Mouse (Mus musculus) E14TG2a.4 (cell line): ENCODE measurements at regions not wholly inside any gene's neighbourhood (a gene's known extent, or its start where the extent isn't known, plus 50 kb on each side); places are given as distances from the start of the nearest gene placed in this dataset.

Experiments used
- CTCF ChIP-seq: conservative IDR thresholded peaks from 2 replicates; pipeline ENCODE4 v1.5.1; 2014; ENCODE audit warnings: low read length
- NANOG ChIP-seq: IDR thresholded peaks from 2 replicates; pipeline ENCODE4 v1.6.1; 2014; ENCODE audit warnings: borderline replicate concordance, low read length, mixed read lengths
- POU5F1 ChIP-seq: IDR thresholded peaks from 2 replicates; pipeline ENCODE4 v1.6.1; 2014; ENCODE audit warnings: low read length, borderline replicate concordance

DNA sequence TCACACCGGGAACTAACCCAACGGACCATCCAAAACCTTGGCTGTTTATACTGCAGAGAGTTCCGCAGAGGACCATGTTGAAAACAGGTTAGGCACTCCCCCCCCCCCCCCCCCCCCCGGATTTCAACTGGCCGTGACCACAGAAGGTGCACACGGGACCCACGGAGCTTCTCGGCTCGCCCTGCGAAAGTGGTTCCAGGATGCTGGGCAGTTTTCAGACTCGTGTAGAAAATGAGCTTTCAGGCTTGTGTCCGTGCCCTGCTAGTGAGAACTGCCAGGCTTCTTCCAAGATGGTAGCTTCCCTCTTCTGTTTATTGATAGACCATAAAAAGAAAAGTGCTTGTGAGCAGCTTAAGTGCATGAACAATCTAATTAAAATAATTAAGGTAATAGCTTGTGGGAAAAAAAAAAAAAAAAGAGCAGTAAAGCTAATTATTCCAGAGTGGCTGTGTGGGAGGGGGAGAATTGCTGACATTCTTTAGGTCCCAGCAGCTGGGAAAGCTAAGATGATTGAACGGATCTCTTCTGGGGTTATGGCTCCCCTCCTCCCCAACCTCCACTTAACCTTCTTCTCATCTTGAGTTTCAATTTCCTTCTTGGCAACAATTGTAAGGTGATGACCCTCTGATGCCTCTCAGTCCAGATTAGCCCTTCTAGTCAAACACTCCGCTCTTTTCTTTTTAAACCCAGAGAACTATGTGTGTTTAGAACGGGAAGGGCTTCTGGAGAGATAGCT, 65.3 kb upstream of the Arhgap29 start:
- TF ChIP-seq CTCF (no peak), POU5F1 (no peak), NANOG (no peak)
